Mouse (Mus musculus) CH12.LX (cell line): ENCODE measurements at regions not wholly inside any gene's neighbourhood (a gene's known extent, or its start where the extent isn't known, plus 50 kb on each side); places are given as distances from the start of the nearest gene placed in this dataset.

ENCODE experiments used
- DNase-seq: peaks from one replicate; pipeline ENCODE4 v3.0.0-alpha.2; 2013; ENCODE audit errors: extremely low read depth
- H3K27ac ChIP-seq: 2 replicates; pipeline ENCODE4 v1.5.1; 2012; ENCODE audit warnings: low read depth, mild to moderate bottlenecking, control low read depth, moderate library complexity; ENCODE audit not compliant: insufficient read depth
- H3K27me3 ChIP-seq: replicated peaks from 2 replicates; pipeline ENCODE3; 2012; ENCODE audit warnings: inconsistent platforms
- H3K36me3 ChIP-seq, 2 experiments: replicated peaks in 1 of 2; 2 replicates each; pipeline versions ENCODE3 to v1.6.1; 2012; ENCODE audit warnings: inconsistent platforms in 1 of 2, low read length in 1 of 2, mild to moderate bottlenecking in 1 of 2, mixed read lengths in 1 of 2, moderate library complexity in 1 of 2; ENCODE audit not compliant: control insufficient read depth in 1 of 2, insufficient read depth in 1 of 2
- H3K4me1 ChIP-seq, 2 experiments: 2 replicates each; pipeline ENCODE4 v1.6.1; 2012; ENCODE audit warnings: inconsistent platforms in 1 of 2, moderate library complexity in 1 of 2; ENCODE audit not compliant: insufficient read depth in 2 of 2, control insufficient read depth in 1 of 2
- H3K4me2 ChIP-seq: 2 replicates; pipeline ENCODE4 v1.6.1; 2012; ENCODE audit warnings: low read depth, mild to moderate bottlenecking, control low read depth; ENCODE audit not compliant: poor library complexity, insufficient read depth, severe bottlenecking
- H3K4me3 ChIP-seq, 3 experiments: fragments of 150-350 bp in 1 of 3; sonication (generic) in 1 of 3; replicated peaks in 1 of 3; 2 replicates each; pipeline versions ENCODE3 to v1.5.1; 2011 to 2012; ENCODE audit warnings: low read depth in 2 of 3, low read length in 2 of 3, mild to moderate bottlenecking in 2 of 3, moderate library complexity in 2 of 3, control low read depth in 1 of 3, improper control_type of control experiment in 1 of 3, inconsistent platforms in 1 of 3, mixed read lengths in 1 of 3; ENCODE audit not compliant: poor library complexity in 1 of 3
- H3K79me2 ChIP-seq: replicated peaks from 2 replicates; pipeline ENCODE4 v1.6.1; 2012; ENCODE audit warnings: mild to moderate bottlenecking, moderate library complexity; ENCODE audit not compliant: control insufficient read depth, poor library complexity, insufficient read depth, severe bottlenecking; ENCODE audit errors: extremely low read depth
- H3K9ac ChIP-seq: 2 replicates; pipeline ENCODE4 v1.6.1; 2012; ENCODE audit warnings: low read depth, mild to moderate bottlenecking, control low read depth, moderate library complexity; ENCODE audit not compliant: insufficient read depth
- H3K9me3 ChIP-seq: replicated peaks from 2 replicates; pipeline ENCODE3; 2012; ENCODE audit warnings: low read length, inconsistent platforms, mixed read lengths
- CTCF ChIP-seq, 2 experiments: IDR thresholded peaks in 1 of 2; conservative IDR thresholded peaks in 1 of 2; 2 replicates each; pipeline ENCODE4 v1.5.1; 2011 to 2012; ENCODE audit warnings: low read depth in 2 of 2, low read length in 2 of 2, improper control_type of control experiment in 1 of 2, inconsistent platforms in 1 of 2, mild to moderate bottlenecking in 1 of 2, moderate library complexity in 1 of 2
- ELF1 ChIP-seq: IDR thresholded peaks from 2 replicates; pipeline ENCODE4 v1.6.1; 2014; ENCODE audit warnings: low read depth, mild to moderate bottlenecking, inconsistent platforms, low read length, improper control_type of control experiment
- GABPA ChIP-seq: IDR thresholded peaks from 2 replicates; pipeline ENCODE4 v1.6.1; 2012; ENCODE audit warnings: low read depth, low read length, improper control_type of control experiment, inconsistent platforms; ENCODE audit not compliant: insufficient replicate concordance
- HCFC1 ChIP-seq: IDR thresholded peaks from 2 replicates; pipeline ENCODE4 v1.6.1; 2012; ENCODE audit warnings: low read depth, mild to moderate bottlenecking, inconsistent platforms, low read length, improper control_type of control experiment
- IRF4 ChIP-seq: IDR thresholded peaks from 2 replicates; pipeline ENCODE4 v1.6.1; 2014; ENCODE audit warnings: low read depth, mild to moderate bottlenecking, inconsistent platforms, low read length, improper control_type of control experiment
- JUN ChIP-seq: IDR thresholded peaks from 2 replicates; pipeline ENCODE4 v1.6.1; 2011; ENCODE audit warnings: low read depth, mild to moderate bottlenecking, low read length, improper control_type of control experiment, moderate library complexity; ENCODE audit not compliant: insufficient read depth
- KAT2A ChIP-seq: IDR thresholded peaks from 2 replicates; pipeline ENCODE4 v1.6.1; 2012; ENCODE audit warnings: low read length, improper control_type of control experiment, inconsistent platforms; ENCODE audit not compliant: insufficient replicate concordance
- MAX ChIP-seq: IDR thresholded peaks from 2 replicates; pipeline ENCODE4 v1.6.1; 2011; ENCODE audit warnings: low read length, improper control_type of control experiment
- MXI1 ChIP-seq: IDR thresholded peaks from 2 replicates; pipeline ENCODE4 v1.6.1; 2011; ENCODE audit warnings: mild to moderate bottlenecking, low read depth, low read length, improper control_type of control experiment
- MYC ChIP-seq: IDR thresholded peaks from 2 replicates; pipeline ENCODE4 v1.6.1; 2011; ENCODE audit warnings: low read depth, mild to moderate bottlenecking, improper control_type of control experiment, low read length
- NRF1 ChIP-seq: IDR thresholded peaks from 2 replicates; pipeline ENCODE4 v1.6.1; 2014; ENCODE audit warnings: low read depth, mild to moderate bottlenecking, inconsistent platforms, low read length, improper control_type of control experiment, moderate library complexity
- UBTF ChIP-seq: IDR thresholded peaks from 2 replicates; pipeline ENCODE4 v1.6.1; 2012; ENCODE audit warnings: low read depth, mild to moderate bottlenecking, inconsistent platforms, low read length, improper control_type of control experiment, moderate library complexity
- USF2 ChIP-seq: conservative IDR thresholded peaks from 2 replicates; pipeline ENCODE4 v1.6.1; 2011; ENCODE audit warnings: low read depth, low read length, improper control_type of control experiment
- ZKSCAN1 ChIP-seq: IDR thresholded peaks from 2 replicates; pipeline ENCODE4 v1.6.1; 2012; ENCODE audit warnings: low read depth, inconsistent platforms, low read length, improper control_type of control experiment, borderline replicate concordance
- ZMIZ1 ChIP-seq: IDR thresholded peaks from 2 replicates; pipeline ENCODE4 v1.6.1; 2012; ENCODE audit warnings: low read depth, mild to moderate bottlenecking, inconsistent platforms, low read length, improper control_type of control experiment
- ZNF384 ChIP-seq: IDR thresholded peaks from 2 replicates; pipeline ENCODE4 v1.6.1; 2012; ENCODE audit warnings: low read depth, low read length, improper control_type of control experiment, inconsistent platforms
- dilution Hi-C: fragments of 300-500 bp; cut with MboI; formaldehyde crosslinking; loops from 2 replicates; pipeline ENCODE4 v1.14.3; 2020; ENCODE audit warnings: low sequenced_read_pairs; ENCODE audit not compliant: extremely low pct_unique_long_range_greater_than_20kb, extremely low pct_ligation_motif_present
- in situ Hi-C: fragments of 300-500 bp; cut with MboI; formaldehyde crosslinking; loops from 3 replicates; pipeline ENCODE4 v1.14.3; 2019; ENCODE audit warnings: low sequenced_read_pairs, low pct_ligation_motif_present, low pct_unique_long_range_greater_than_20kb, mixed read lengths

DNA sequence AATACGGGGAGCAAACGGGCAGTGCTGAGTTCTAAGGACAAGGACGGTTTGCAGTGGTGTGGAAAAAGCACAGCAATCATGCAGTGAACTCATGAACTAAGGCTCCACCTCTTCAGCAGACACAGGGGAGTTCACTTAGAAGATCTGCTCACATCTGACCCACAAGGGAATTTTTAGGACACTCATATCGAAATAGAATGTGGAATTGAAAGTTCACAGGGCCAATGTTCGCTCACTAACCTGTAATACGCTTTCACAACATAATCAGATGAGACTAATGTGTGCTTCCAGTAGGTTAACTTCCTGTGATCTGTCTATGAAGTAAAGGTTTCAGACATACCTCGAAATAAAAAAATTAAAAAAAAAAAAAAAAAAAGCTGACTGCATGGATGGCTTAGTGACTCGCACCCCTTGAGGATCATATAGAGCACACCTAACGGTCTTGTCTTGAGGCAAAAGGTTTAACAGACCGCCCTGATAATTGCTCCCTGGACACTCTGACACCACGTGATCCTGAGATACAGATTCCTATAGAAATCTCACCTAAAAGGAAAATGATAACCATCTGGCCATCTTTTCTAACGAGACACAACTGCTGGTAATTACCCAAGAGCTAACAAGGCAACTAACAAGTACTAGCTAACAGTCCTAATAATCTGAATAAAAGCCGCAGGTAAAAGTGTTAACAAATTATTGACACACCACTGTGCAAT, 187.0 kb upstream of the Smim15 start (continued):
- TF ChIP-seq KAT2A (0 out of 2 replicates have a peak, but pooled peaks have one; percentile 28), JUN (peak; percentile 95), MYC (no peak), IRF4 (peak; percentile 100), HCFC1 (no peak; the same call in 1 of the 2 replicates), GABPA (no peak), ELF1 (no peak), ZMIZ1 (no peak), NRF1 (no peak), USF2 (peak; percentile 70), MAX (peak; percentile 74; the same call in 1 of the 2 replicates), MXI1 (peak; percentile 73; the same call in 1 of the 2 replicates), ZNF384 (peak; percentile 78)

DNA sequence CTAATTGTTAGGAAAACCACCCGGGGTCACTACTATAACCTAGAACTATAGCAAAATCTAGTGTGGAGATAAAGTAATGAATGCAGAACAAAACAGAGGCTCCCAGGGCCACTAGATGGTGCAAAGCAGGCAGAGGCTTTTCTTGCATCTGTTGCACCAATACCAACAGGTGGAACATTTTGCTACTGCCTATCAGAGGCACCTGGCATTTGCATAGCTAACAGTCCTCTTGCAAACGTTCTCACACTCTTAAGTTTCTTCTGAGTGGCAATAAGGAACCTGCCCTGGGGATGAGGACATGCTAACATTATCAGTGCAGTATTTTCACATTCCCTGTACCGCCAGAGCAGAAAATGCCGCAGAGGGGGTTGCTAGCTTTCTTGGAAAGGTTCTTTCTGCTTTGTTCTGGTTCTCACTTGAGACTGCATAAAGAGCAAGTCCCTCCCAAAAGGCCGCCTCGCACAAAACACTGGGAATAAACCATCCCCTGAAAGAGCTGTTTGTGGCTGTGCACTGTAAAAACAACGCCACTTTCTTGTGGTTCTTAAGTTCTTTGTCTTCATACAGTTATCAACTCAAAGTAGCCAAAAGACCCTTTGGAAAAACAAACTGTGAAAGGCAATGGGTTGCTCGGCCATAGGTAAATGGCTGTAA, 193.2 kb upstream of the Smim15 start:
- peaks cover 6% of the 10 kb centered on the region; the same call in 1 of the 2 replicates for H3K79me2 ChIP-seq
- dilution Hi-C loops = no loop called here
- no peaks in the 10 kb centered on the region for H3K36me3 ChIP-seq
- DNase-seq = no peak
- no peaks in the 10 kb centered on the region for H3K27me3 ChIP-seq
- no peak overlapping the region for H3K4me3 ChIP-seq
- in situ Hi-C loops = no loop called here
- peaks cover 11 to 41% of the 10 kb centered on the region in 2 experiments for H3K4me1 ChIP-seq
- no peak overlapping the region for H3K9ac ChIP-seq
- H3K9me3 ChIP-seq = peaks cover 11% of the 10 kb centered on the region
- no peak overlapping the region for H3K27ac ChIP-seq
- H3K4me2 ChIP-seq = no peak overlapping the region
- no peak for TF ChIP-seq NRF1
- peak in 1 of 2 experiments; percentile 34; a peak in 2 of 4 replicates for TF ChIP-seq CTCF (conservative IDR thresholded peaks at IDR 0.05 in 1 of 2, IDR thresholded peaks at IDR 0.05 in 1 of 2; ENCODE audit: low read depth in 2 of 2, low read length in 2 of 2)

DNA sequence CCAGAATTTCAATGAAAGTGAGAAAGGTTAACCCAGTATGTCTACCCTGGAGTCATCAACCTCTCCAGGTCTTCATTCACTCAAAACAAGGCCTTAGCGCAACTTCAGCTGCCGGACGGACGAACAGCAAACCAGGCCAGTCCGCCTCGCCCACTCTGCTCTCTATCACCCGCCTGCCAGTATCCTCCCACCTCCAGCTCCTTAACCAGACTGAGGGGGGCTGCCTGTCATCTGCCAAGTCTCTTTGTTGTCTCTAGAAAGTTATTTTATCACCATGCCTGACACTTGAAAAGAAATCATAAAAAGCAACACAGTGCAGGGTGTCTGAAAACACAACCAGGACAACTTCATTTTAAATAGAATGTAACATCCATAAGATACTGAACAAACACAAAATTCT, 195.4 kb upstream of the Smim15 start:
- Histone ChIP-seq H3K4me2 (no peak overlapping the region), H3K36me3 (no peaks in the 10 kb centered on the region), H3K27ac (no peak overlapping the region), H3K4me1 (peaks cover 10 to 41% of the 10 kb centered on the region in 2 experiments), H3K9me3 (peaks cover under 1% of the 10 kb centered on the region), H3K9ac (no peak overlapping the region), H3K79me2 (0 out of 2 replicates have a peak, but pooled peaks cover 3% of the 10 kb centered on the region), H3K4me3 (no peak overlapping the region), H3K27me3 (no peaks in the 10 kb centered on the region)
- in situ Hi-C loops (no loop called here), dilution Hi-C loops (no loop called here)
- TF ChIP-seq UBTF (no peak), CTCF (conservative IDR thresholded peaks at IDR 0.05 in 1 of 2, IDR thresholded peaks at IDR 0.05 in 1 of 2; ENCODE audit: low read depth in 2 of 2, low read length in 2 of 2) (no peak), ZKSCAN1 (no peak)
- no peak for DNase-seq
